Mouse (Mus musculus) duodenum, adult 2 months (tissue): ENCODE results near the gene Dna2. TPM values are rescaled to one million over a fixed set of nuclear protein-coding genes. Genes with fewer than 3 reads are reported as not detected.

Experiments used
- polyA plus RNA-seq: library from polyadenylated mRNA; depleted of rRNA; stranded (reverse); fragments of >200 nt; gene quantifications from 2 replicates; pipeline ENCODE4 v1.2.3, GENCODE M21; 2012; ENCODE audit warnings: low replicate concordance; rRNA removed

The Dna2 gene
- polyA plus RNA-seq = 1.7 and 3.2 TPM in 2 replicates

DNA sequence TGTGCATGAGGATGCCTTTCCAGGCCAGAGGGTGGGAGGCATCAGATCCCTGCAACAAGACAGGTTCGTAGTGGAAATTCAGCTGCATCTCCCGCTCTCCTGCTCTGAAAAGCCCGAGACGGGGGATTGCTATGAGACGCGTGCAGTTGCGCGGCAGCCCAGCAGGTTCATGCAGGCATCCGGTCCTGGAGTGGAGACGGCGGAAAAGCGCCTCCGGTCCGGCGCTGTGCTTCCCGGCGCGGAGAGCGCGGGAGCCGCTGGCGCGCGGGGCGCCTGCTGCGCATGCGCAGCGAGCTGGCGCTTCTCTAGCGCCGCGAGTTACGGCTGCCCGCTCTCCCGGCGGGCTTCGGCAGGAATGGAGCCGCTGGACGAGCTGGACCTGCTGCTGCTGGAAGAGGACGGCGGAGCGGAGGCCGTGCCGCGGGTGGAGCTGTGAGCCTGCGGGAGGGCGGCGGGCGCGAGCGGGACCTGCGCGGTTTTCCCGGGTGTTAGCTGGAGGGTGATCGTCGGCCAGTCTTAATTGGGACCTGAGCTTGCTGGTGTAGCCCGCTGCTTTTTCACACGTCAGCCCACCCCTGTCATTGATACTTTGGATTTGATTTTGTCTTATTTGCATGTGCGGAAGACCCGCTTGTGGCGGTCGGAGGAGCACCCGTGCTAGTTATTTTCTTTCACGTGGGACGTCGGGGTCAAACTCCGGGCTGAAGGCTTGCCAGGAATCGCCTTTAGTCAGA lies at the start of gene Dna2:
TSS of gene Dna2 (plus strand) at position 289 of the 734 bp plus-strand sequence.

DNA sequence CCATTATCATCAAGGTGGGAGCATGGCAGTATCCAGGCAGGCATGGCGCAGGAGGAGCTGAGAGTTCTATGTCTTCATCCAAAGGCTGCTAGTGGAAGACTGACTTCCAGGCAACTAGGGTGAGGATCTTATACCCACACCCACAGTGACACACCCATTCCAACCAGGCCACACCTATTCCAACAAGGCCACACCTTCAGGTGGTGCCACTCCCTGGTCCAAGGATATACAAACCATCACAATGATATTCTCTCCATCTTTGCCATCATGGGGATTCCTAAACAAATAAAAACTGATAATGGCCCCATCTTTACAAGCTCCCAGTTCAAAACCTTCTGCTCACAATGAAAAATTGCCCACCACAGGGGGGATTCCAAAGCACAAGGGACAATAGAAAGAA lies 37.9 kb upstream of the Dna2 start, which contains the start of gene Tet1:
TSS of gene Tet1 (minus strand) at position 101 of the 400 bp plus-strand sequence.

DNA sequence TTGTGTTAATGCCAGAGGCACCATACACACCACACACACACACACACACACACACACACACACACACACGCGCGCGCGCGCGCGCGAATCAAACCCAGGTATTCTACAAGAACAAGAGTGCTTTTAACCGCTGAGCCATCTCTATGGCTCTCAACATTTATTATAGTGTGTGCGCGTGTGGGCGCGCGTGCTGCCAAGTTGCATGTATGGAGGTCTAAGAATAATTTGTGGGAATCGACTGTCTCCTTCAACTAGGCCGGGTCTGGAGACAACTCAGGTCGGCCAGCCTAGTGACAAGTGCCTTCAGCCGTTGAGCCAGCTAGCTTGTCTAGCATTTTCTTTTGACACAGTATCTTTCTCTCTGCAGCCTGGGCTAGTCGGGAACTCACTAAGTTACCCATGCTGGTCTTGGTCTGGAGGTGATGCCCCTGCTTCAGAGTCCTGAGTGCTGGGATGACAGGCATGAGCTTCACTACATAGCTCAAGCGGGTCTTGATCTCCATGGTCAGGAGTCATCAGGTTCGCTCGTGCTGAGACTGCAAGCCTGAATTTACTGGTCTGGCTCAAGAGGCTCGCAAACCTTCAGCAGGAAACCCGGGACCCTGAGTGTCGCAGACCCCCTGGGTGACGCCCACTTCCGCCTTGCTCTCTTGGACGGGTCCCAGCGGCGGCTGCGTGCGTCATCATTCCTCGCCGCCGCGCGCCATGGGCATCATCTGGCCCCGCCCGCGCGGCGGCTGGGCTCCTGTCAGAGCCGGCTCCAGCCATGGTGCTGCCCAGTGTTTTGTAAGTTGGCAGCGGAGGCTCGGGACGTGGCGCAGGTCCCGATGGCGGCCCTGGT lies 26.7 kb upstream of the Dna2 start, which contains the start of gene Slc25a16:
TSS of gene Slc25a16 (plus strand) at position 709 of the 841 bp plus-strand sequence.

DNA sequence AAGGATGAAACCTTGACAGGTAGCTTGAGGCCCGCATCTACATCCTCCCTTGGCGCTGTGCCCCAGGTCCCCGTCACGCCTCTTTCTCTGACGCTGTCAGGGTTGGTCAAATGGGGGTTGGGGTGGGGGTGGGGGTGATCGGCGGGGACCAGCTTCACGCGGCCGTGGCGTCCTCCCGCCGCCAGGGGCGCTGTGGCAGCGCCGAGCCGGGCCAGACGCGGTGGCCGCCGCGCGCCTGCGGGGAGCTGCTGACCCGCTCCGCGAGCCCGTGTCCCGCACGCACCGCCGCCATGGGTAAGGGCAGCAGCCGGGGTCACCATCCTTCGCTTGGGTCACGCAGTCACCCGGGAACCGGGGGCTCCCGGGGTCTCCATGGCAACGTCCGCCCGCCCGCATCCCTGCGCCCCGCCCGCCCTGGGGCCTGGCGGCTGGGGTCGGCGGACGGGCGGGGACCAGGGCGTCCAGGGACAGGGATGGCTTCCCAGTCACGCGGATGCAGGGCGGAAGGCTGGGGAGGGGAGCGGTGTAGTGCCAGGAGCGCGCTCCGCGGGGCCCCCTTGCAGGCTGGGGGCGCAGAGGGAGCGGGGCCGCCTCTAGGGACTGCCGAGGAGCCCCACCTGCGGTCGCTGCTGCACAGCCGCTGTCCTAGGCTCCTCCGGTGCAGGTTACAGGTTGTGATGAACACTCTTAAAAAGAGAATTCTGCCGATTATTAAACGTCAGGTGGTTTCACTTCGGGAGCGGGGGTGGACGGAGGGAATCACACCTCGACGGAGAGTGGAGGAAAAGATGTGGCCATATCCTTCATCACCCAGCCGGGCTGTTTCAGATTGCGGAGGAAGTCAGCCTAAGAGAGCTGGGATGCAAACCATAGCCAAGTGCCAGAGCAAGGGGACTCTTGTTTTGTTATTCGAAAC lies 33.5 kb downstream of the Dna2 start, which contains the start of gene Rufy2:
TSS of gene Rufy2 (plus strand) at position 185 of the 916 bp plus-strand sequence.

Other genes starting within 250 kb of the Dna2 start
- gene Stox1, start 220.9 kb upstream of the Dna2 start, polyA plus RNA-seq = 0.02 TPM in 2 replicates
- 22.1 and 43.6 TPM in 2 replicates for gene Ccar1, start 154.7 kb upstream of the Dna2 start, polyA plus RNA-seq
- gene Tet1, start 38.0 kb upstream of the Dna2 start, polyA plus RNA-seq = 0.02 and 0.47 TPM in 2 replicates
- gene Slc25a16, start 26.4 kb upstream of the Dna2 start, polyA plus RNA-seq = 17.8 and 37.8 TPM in 2 replicates
- gene Rufy2, start 33.2 kb downstream of the Dna2 start, polyA plus RNA-seq = 1.1 and 1.2 TPM in 2 replicates
- 1.7 and 2.8 TPM in 2 replicates for gene Hnrnph3, start 77.2 kb downstream of the Dna2 start, polyA plus RNA-seq
- gene Pbld2, start 77.3 kb downstream of the Dna2 start, polyA plus RNA-seq = 34.7 and 40.5 TPM in 2 replicates
- 7.2 and 17.2 TPM in 2 replicates for gene Pbld1, start 113.1 kb downstream of the Dna2 start, polyA plus RNA-seq
- 0.06 and 0.07 TPM in 2 replicates for gene Atoh7, start 152.6 kb downstream of the Dna2 start, polyA plus RNA-seq